Mouse (Mus musculus) forebrain, embryonic 11.5 days (tissue): Measurements from ENCODE around the gene Slc25a22. TPM values are rescaled to one million over a fixed set of nuclear protein-coding genes. Genes with fewer than 3 reads are reported as not detected.

Source experiments
- ATAC-seq: fragments of 200-750 bp; cut with Nextera tagmentation; replicated peaks from 2 replicates; pipeline ENCODE4 v1.8.0; 2017; ENCODE audit warnings: moderate TSS enrichment; ENCODE audit not compliant: low FRiP score
- DNase-seq: peaks from one replicate; pipeline ENCODE4 v3.0.0-alpha.2; 2017; ENCODE audit warnings: low spot score
- H3K27ac ChIP-seq: fragments of 300-500 bp; sonication (generic); 2 replicates; pipeline ENCODE4 v1.5.1; 2014; ENCODE audit warnings: low read depth, low read length
- H3K27me3 ChIP-seq: fragments of 300-500 bp; sonication (generic); 2 replicates; pipeline ENCODE4 v1.6.1; 2014; ENCODE audit warnings: mild to moderate bottlenecking, low read length, mixed read lengths; ENCODE audit not compliant: control insufficient read depth, insufficient read depth
- H3K36me3 ChIP-seq: fragments of 300-500 bp; sonication (generic); 2 replicates; pipeline ENCODE4 v1.6.1; 2014; ENCODE audit warnings: mild to moderate bottlenecking, low read length, moderate library complexity, mixed read lengths; ENCODE audit not compliant: control insufficient read depth, insufficient read depth
- H3K4me1 ChIP-seq: fragments of 300-500 bp; sonication (generic); replicated peaks from 2 replicates; pipeline ENCODE4 v1.6.1; 2014; ENCODE audit warnings: low read length, mixed read lengths; ENCODE audit not compliant: control insufficient read depth, insufficient read depth
- H3K4me2 ChIP-seq: fragments of 300-500 bp; sonication (generic); 2 replicates; pipeline ENCODE4 v1.6.1; 2014; ENCODE audit warnings: low read depth, mild to moderate bottlenecking, low read length, moderate library complexity, mixed read lengths; ENCODE audit not compliant: severe bottlenecking
- H3K4me3 ChIP-seq: fragments of 300-500 bp; sonication (generic); 2 replicates; pipeline ENCODE4 v1.5.1; 2014; ENCODE audit warnings: low read depth, low read length
- H3K9ac ChIP-seq: fragments of 300-500 bp; sonication (generic); 2 replicates; pipeline ENCODE4 v1.6.1; 2014; ENCODE audit warnings: low read length
- H3K9me3 ChIP-seq: fragments of 300-500 bp; sonication (generic); 2 replicates; pipeline ENCODE4 v1.6.1; 2016; ENCODE audit warnings: low read length, mixed read lengths; ENCODE audit not compliant: control insufficient read depth
- WGBS: fragments of 180-500 bp; shearing (Covaris S2); extraction: QIAGEN DNeasy Blood & Tissue Kit; methylation state at CpG from one replicate; pipeline ENCODE4 v1.1.7; 2014; 5-methylcytosine and 5-hydroxymethylcytosine counted together
- polyA plus RNA-seq: library from polyadenylated mRNA; unstranded; fragments of >200 nt; fragmentation: Nextera tagmentation; extraction: Ambion mirVana; gene quantifications from 2 replicates; pipeline ENCODE4 v1.2.1, GENCODE M21; 2014

Gene Slc25a22
- polyA plus RNA-seq, 1 experiment from 2014 or later: 46.0 TPM

DNA sequence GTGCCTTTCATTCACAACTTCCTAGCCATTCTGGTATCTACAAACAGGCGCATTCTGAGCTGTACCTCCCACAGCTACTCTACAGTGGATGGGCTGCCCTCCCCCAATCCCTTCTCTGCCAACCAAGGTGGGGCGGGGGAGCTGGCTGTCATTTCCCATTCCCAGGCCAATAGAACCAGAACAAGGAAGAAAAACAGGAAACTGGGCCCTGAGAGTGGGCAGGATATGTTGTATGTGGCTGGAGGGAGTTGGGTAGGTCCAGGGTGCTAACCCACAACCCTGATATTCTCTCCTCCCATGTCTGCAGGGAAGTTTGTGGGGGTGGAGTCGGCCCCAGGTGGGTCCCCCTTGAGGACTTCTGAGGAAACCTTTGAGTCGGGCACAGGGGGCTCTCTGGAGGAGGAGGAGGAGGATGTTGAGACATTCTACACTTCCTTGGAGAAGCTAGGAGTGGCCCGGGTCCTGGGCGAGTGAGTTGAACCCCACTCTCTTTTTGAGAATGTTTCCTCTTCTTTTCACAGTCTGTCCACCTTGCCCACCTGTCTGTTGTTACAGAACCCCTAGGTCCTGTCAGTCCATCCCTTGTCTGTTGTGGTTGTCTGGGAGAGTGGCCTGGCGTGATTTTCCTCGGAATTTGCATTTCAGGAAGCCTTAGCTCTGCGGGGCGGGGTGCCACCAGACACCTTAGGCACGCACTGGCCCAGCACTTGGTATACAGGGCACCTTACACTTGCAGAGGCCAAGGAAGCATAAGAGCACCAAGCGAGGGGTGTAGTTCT lies 26.3 kb upstream of the Slc25a22 start:
- peaks cover 61% of the 10 kb centered on the region for H3K27me3 ChIP-seq
- H3K36me3 ChIP-seq: no peaks in the 10 kb centered on the region
- no peak overlapping the region for H3K4me3 ChIP-seq
- H3K4me1 ChIP-seq: peaks cover 24% of the 10 kb centered on the region
- peak overlapping the region; percentile 27; the same call in 1 of the 2 replicates for H3K4me2 ChIP-seq
- 17% methylated on average over 12 of the region's 12 CpGs for WGBS
- H3K9ac ChIP-seq: no peak overlapping the region
- DNase-seq (no peak), ATAC-seq (no peak)
- no peaks in the 10 kb centered on the region for H3K9me3 ChIP-seq
- no peak overlapping the region for H3K27ac ChIP-seq

DNA sequence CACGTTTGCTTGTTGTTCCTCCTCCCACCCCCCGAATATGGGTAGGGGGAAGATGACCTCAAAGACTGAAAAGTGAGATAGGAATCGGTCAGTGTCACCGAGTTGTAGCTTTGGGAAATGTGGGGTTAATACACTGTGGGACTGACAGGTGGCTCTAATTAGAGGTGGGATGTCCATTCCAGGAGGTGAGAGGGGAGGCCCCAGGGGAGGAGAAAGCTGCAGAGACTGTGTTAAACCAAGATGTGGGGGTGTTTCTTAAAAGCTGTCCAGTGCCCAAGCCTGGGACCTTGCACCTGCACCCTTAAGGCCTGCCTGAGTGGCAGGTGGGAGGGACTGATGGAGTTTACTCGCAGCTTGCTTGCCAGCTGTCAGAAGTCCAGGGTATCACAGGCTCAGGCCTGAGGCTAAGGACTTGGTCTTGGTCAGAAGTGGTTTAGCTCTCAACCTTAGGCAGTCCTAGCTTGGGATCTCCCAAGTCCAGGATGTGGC lies 24.7 kb upstream of the Slc25a22 start:
- 18% methylated on average over 5 of the region's 5 CpGs for WGBS
- peak overlapping the region; percentile 50; the same call in 1 of the 2 replicates for H3K4me2 ChIP-seq
- ATAC-seq: no peak
- H3K27me3 ChIP-seq: peaks cover 61% of the 10 kb centered on the region
- H3K36me3 ChIP-seq: no peaks in the 10 kb centered on the region
- no peak overlapping the region for H3K4me3 ChIP-seq
- no peak overlapping the region for H3K27ac ChIP-seq
- H3K9me3 ChIP-seq: no peaks in the 10 kb centered on the region
- no peak overlapping the region; the same call in 1 of the 2 replicates for H3K9ac ChIP-seq
- DNase-seq: no peak
- peaks cover 14% of the 10 kb centered on the region for H3K4me1 ChIP-seq

DNA sequence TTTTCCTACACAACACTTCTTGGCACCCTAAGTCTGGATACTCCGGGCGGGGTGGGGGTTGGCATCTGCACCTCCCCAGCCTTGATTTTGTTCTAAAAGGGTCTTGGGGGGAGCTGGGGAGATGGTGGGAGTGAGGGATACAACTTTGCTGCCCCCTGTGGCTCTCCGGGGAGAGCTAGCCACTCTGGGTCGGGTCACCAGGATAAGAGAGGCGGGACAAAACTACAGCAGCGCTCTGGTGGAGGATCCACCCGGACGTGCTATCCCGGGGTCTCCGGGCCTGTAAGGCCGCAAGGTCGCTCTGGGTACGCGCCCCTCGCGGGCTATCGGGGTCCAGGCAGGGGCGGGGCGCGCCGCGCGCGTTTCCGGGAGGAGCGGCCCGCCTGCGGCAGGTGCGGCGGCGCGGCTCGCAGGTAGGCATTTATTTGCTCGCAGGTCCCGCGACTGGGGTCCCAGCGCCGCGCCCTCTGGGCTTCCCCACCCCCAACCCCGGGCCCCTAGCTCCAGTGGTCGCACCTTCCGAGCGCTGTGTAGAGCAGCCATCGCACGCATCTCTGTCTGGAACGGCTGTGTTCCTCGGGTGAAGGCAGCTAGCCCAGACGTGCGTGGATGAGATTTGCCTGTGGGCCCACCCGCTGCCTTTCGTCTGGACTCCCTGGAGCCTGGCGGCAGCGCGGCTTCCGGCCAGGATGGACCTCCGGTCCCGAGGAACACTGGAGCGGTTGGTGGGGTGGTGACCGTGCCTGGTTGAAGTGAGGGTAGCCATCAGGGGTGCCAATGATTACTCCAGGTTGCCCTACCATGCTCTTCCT lies 24.0 kb upstream of the Slc25a22 start:
- Histone ChIP-seq H3K36me3 (no peaks in the 10 kb centered on the region), H3K4me2 (peak overlapping the region; percentile 50), H3K4me3 (peak overlapping the region; percentile 29), H3K27ac (no peak overlapping the region), H3K27me3 (peaks cover 60% of the 10 kb centered on the region), H3K9ac (peak overlapping the region; percentile 41), H3K9me3 (no peaks in the 10 kb centered on the region), H3K4me1 (peaks cover 10% of the 10 kb centered on the region)
- ATAC-seq: no peak
- WGBS: 2% methylated on average over 59 of the region's 59 CpGs
- no peak for DNase-seq

DNA sequence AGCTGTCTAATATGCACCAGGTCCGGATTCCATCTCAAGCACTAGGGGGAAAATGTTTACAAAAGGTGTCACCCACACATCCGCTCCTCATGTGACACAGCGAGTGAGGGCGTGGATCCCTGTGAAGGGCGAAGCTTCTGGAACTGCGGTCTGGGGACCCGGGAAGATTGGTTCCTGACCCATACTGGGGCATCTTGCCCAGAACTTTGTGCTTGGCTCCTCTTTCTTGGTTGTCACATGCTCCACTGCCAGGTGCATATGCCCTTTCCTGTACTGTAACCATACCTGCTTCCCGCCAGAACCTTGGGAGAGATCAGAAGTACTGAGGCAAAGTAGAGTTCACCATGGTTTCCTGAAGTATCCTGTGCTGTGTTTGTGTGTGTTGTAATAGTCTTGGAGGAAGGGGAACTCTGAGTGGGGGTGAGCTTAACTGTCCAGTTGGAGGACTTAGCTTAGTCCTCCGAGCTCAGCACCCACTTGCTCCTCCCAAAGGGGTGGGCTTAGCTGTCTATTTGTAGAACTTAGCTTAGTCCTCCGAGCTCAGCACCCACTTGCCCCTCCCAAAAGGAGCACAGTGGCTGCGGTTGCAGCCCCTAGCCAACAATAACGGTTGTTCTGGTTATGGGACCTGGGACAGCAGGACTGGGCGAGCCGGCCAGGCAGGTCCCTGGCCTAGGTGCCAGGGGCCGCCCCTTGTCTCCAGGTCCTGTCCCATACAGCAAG lies 22.9 kb upstream of the Slc25a22 start, which contains the start of gene Cracr2b:
Gene Cracr2b (plus strand): TSS at position 704 of the 723 bp plus-strand sequence.
- DNase-seq: no peak
- WGBS: 74% methylated on average over 15 of the region's 15 CpGs
- H3K36me3 ChIP-seq: no peaks in the 10 kb centered on the region
- ATAC-seq: no peak
- no peak within 1 kb of the TSS for H3K27ac ChIP-seq
- peak within 1 kb of the TSS; percentile 50 for H3K4me2 ChIP-seq
- peaks cover 51% of the 10 kb centered on the region for H3K27me3 ChIP-seq
- peaks cover 17% of the 10 kb centered on the region for H3K4me1 ChIP-seq
- H3K9me3 ChIP-seq: no peaks in the 10 kb centered on the region
- H3K4me3 ChIP-seq: peak within 1 kb of the TSS; percentile 29
- peak within 1 kb of the TSS; percentile 41 for H3K9ac ChIP-seq

DNA sequence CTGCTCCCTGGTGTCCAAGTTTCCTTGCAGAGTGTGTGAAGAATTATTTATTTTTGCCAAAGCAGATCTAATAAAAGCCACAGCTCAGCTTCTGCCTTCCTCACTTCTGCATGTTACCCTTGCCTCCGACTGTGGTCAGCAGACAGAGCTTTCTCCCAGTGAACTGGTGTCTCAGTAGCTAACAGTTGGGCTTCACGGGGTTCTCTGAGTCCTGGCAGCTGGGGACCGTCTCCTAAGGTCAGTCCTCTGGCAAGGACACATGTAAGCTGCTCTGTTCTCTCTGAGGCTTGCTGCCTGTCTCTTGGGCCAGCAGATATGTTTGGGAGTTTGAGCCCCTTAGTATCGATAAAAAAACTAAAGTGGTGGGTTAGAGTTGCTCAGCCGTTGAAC lies 22.3 kb upstream of the Slc25a22 start:
- H3K27ac ChIP-seq: no peak overlapping the region
- H3K27me3 ChIP-seq: peaks cover 46% of the 10 kb centered on the region
- 81% methylated on average over 5 of the region's 5 CpGs for WGBS
- H3K4me1 ChIP-seq: peaks cover 17% of the 10 kb centered on the region
- H3K4me3 ChIP-seq: no peak overlapping the region
- no peaks in the 10 kb centered on the region for H3K36me3 ChIP-seq
- H3K9me3 ChIP-seq: no peaks in the 10 kb centered on the region
- H3K4me2 ChIP-seq: no peak overlapping the region
- H3K9ac ChIP-seq: no peak overlapping the region
- ATAC-seq (no peak), DNase-seq (no peak)

DNA sequence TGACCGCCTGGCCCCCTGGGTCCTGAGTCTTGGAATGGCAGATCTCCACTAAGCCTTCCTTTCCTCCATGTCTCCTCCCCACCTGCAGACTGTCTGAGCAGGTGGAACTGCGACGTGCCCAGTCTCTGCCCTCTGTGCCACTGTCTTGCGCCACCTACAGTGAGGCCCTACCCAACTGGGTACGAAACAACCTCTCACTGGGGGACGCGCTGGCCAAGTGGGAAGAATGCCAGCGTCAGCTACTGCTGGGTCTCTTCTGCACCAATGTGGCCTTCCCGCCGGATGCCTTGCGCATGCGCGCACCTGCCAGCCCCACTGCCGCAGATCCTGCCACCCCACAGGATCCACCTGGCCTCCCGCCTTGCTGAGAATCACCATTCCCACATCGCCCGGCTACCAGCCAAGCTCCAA lies 21.6 kb upstream of the Slc25a22 start:
- WGBS: 90% methylated on average over 17 of the region's 17 CpGs
- Histone ChIP-seq H3K9me3 (no peaks in the 10 kb centered on the region), H3K4me1 (peaks cover 15% of the 10 kb centered on the region), H3K27me3 (peaks cover 39% of the 10 kb centered on the region), H3K27ac (no peak overlapping the region), H3K4me3 (no peak overlapping the region), H3K36me3 (no peaks in the 10 kb centered on the region), H3K4me2 (no peak overlapping the region), H3K9ac (no peak overlapping the region)
- ATAC-seq (no peak), DNase-seq (no peak)

DNA sequence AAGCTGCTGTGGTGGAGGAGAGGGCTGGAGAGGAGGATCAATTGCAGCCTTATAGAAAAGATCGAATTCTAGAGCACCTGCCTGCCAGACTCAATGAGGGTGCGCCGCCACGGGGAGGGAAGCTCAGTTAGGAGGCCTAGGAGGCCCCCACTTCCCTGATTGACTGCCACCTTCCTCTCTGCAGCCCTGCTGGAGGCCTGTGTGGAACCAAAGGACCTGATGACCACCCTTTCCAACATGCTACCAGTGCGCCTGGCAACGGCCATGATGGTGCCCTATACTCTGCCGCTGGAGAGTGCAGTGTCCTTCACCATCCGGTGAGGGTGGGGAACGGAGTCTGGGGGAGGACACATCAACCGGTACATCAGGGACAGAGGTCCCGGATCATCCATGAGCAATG lies 21.0 kb upstream of the Slc25a22 start:
- Histone ChIP-seq H3K4me1 (peaks cover 15% of the 10 kb centered on the region), H3K27me3 (peaks cover 33% of the 10 kb centered on the region), H3K36me3 (no peaks in the 10 kb centered on the region), H3K9ac (no peak overlapping the region), H3K9me3 (no peaks in the 10 kb centered on the region), H3K27ac (no peak overlapping the region), H3K4me3 (no peak overlapping the region), H3K4me2 (no peak overlapping the region)
- no peak for DNase-seq
- ATAC-seq: no peak
- WGBS: 89% methylated on average over 11 of the region's 11 CpGs

DNA sequence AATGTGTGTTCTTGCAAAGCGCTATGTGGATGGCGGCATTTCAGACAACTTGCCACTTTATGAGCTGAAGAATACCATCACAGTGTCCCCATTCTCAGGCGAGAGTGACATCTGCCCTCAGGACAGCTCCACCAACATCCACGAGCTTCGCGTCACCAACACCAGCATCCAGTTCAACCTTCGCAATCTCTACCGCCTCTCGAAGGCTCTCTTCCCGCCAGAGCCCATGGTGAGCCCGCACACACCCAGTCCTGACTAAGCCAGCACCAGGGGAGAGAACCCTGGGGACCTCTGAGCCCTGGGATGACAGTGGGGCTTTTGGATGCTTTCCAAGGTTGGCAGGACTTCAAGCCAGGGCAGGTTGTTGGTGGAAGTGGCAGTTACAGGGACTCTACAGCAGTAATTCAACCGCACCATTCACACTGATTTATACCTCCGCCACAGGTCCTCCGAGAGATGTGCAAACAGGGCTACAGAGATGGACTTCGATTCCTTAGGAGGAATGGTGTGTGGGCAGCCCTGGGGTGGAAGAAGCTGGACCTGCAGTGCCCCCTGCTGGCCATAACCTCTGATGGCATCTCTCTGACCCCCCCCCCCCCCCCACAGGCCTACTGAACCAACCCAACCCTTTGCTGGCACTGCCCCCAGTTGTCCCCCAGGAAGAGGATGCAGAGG lies 20.4 kb upstream of the Slc25a22 start:
- H3K9ac ChIP-seq: no peak overlapping the region
- H3K27me3 ChIP-seq: peaks cover 27% of the 10 kb centered on the region
- no peak overlapping the region for H3K4me2 ChIP-seq
- no peak for ATAC-seq
- no peak overlapping the region for H3K27ac ChIP-seq
- no peaks in the 10 kb centered on the region for H3K36me3 ChIP-seq
- no peak overlapping the region for H3K4me3 ChIP-seq
- 75% methylated on average over 15 of the region's 15 CpGs for WGBS
- peak; percentile 79 for DNase-seq
- H3K4me1 ChIP-seq: peaks cover 15% of the 10 kb centered on the region
- H3K9me3 ChIP-seq: no peaks in the 10 kb centered on the region
